Mouse (Mus musculus) heart, postnatal 10 days (tissue): ENCODE results near the gene Elovl5. TPM values are rescaled to one million over a fixed set of nuclear protein-coding genes. Genes with fewer than 3 reads are reported as not detected.
A peak's percentile ranks its signal among the peaks of the same experiment; 100 is the strongest.

Experiments used
- DNase-seq, 2 experiments: peaks; one replicate each; pipeline ENCODE4 v3.0.0; 2021
- intact Hi-C: fragments of 180-260 bp; cut with DNase I; formaldehyde crosslinking; loops from one replicate; pipeline ENCODE4 v1.15.1; 2025
- total RNA-seq, 2 experiments: library from RNA; stranded (reverse); gene quantifications; 2 replicates each; pipeline ENCODE4 v1.2.3; 2021

Gene Elovl5
- total RNA-seq: 10 to 100 TPM; 53.9 to 56.7 TPM

- DNase-seq: peak; percentile 98 to 99
- intact Hi-C loops: no loop called here
Observed at GRCm38 (mm10) chr9:77917074-77917621, at the start of gene Elovl5. Elovl5 (plus strand) TSS chr9:77917364.

GRCm38 (mm10) chr9:77891501-77891900 lies 25.7 kb upstream of the Elovl5 start:
- intact Hi-C loops: no loop called here
- no peak for DNase-seq

GRCm38 (mm10) chr9:77898551-77898950 lies 18.6 kb upstream of the Elovl5 start:
- no peak for DNase-seq
- intact Hi-C loops: no loop called here

- intact Hi-C loops: no loop called here
- no peak for DNase-seq
Observed at GRCm38 (mm10) chr9:77904133-77904532, 13.0 kb upstream of the Elovl5 start.

GRCm38 (mm10) chr9:77909572-77910269 lies 7.4 kb upstream of the Elovl5 start:
- intact Hi-C loops: loop anchor here (1.0 to 2.0 kb wide), 3 partner anchors 97 to 155 kb away; partner anchors contain the start of gene Gclc
- DNase-seq: peak; percentile 28 to 33

- intact Hi-C loops: loop anchor here (1.0 to 2.0 kb wide), 3 partner anchors 96 to 156 kb away; partner anchors contain the start of gene Gclc
- peak; percentile 95 to 96 for DNase-seq
Observed at GRCm38 (mm10) chr9:77910270-77911240, 6.6 kb upstream of the Elovl5 start.

GRCm38 (mm10) chr9:77911508-77912229 lies 5.5 kb upstream of the Elovl5 start:
- intact Hi-C loops: loop anchor here (2.0 kb wide), 1 partner anchor 95 kb away; no protein-coding TSS in a partner anchor

GRCm38 (mm10) chr9:77912246-77912645 lies 4.9 kb upstream of the Elovl5 start:
- intact Hi-C loops: no loop called here
- no peak for DNase-seq

More at GRCm38 (mm10) chr9:77911508-77912229, 5.5 kb upstream of the Elovl5 start:
- no peak for DNase-seq

- no peak for DNase-seq
- intact Hi-C loops: no loop called here
Observed at GRCm38 (mm10) chr9:77914616-77915015, 2.5 kb upstream of the Elovl5 start.

- no peak for DNase-seq
- intact Hi-C loops: no loop called here
Observed at GRCm38 (mm10) chr9:77915791-77916190, 1.4 kb upstream of the Elovl5 start.

- DNase-seq: no peak
- intact Hi-C loops: no loop called here
Observed at GRCm38 (mm10) chr9:77917622-77918131, 513 bp downstream of the Elovl5 start.

GRCm38 (mm10) chr9:77918211-77918610 lies 1.0 kb downstream of the Elovl5 start:
- intact Hi-C loops: no loop called here

GRCm38 (mm10) chr9:77918961-77919670 lies 2.0 kb downstream of the Elovl5 start:
- DNase-seq: no peak
- intact Hi-C loops: no loop called here

More at GRCm38 (mm10) chr9:77918211-77918610, 1.0 kb downstream of the Elovl5 start:
- no peak for DNase-seq

GRCm38 (mm10) chr9:77920481-77920880 lies 3.3 kb downstream of the Elovl5 start:
- DNase-seq: no peak
- intact Hi-C loops: no loop called here

- intact Hi-C loops: no loop called here
- DNase-seq: no peak
Observed at GRCm38 (mm10) chr9:77921366-77922260, 4.4 kb downstream of the Elovl5 start.

GRCm38 (mm10) chr9:77923774-77924173 lies 6.6 kb downstream of the Elovl5 start:
- intact Hi-C loops: no loop called here

GRCm38 (mm10) chr9:77924199-77924598 lies 7.0 kb downstream of the Elovl5 start:
- intact Hi-C loops: no loop called here
- no peak for DNase-seq

More at GRCm38 (mm10) chr9:77923774-77924173, 6.6 kb downstream of the Elovl5 start:
- DNase-seq: no peak

- intact Hi-C loops: no loop called here
- no peak for DNase-seq
Observed at GRCm38 (mm10) chr9:77926151-77926550, 9.0 kb downstream of the Elovl5 start.
